In the genomic region with DNA sequence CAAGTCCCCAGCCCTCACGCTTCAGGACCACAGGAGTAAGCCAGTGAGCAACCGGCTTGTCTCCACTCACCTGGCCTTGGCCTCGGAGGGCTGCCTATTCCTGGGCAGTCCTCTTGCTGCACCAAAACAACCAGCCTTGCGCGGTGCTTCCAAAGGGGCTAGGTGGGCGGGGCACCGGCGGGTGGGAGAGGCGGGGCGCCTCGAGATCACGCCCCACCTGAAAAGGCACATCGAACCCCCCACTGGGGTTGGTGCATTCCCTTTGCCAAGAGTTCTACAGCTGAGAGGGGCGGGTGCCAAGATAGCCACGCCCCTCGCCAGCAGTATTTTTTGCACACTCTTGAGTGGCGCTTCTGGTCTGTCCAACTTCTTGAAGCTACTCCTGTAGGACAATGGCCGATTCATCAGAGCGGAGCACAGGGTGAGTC, we compare ENCODE assay signal across 8 mouse cellular contexts. TPM values are rescaled to one million over a fixed set of nuclear protein-coding genes. Genes with fewer than 3 reads are reported as not detected.
DNase-seq lines count a peak whose midpoint lies in the region; ATAC-seq and TF ChIP-seq lines count a peak whose summit lies in the region.

No protein-coding gene starts in this region.

- H3K9me3 ChIP-seq in megakaryocyte, embryonic 14.5 days, result peaks cover 4% of the 10 kb centered on the region
- H3K9me3 ChIP-seq in forebrain, embryonic 16.5 days (ENCODE audit: control insufficient read depth, low read length), result no peaks in the 10 kb centered on the region
- no peaks in the 10 kb centered on the region for H3K9me3 ChIP-seq in limb, embryonic 14.5 days (ENCODE audit: control insufficient read depth, low read length)
- no peaks in the 10 kb centered on the region for H3K9me3 ChIP-seq in midbrain, embryonic 14.5 days (ENCODE audit: control insufficient read depth, low read length)

- no peaks in the 10 kb centered on the region for H3K36me3 ChIP-seq in megakaryocyte, embryonic 14.5 days (replicated peaks; ENCODE audit: low read length)
- H3K36me3 ChIP-seq in forebrain, embryonic 16.5 days (ENCODE audit: control insufficient read depth, insufficient read depth), result no peaks in the 10 kb centered on the region
- no peaks in the 10 kb centered on the region for H3K36me3 ChIP-seq in limb, embryonic 14.5 days (ENCODE audit: control insufficient read depth, insufficient read depth, low read length)
- no peaks in the 10 kb centered on the region for H3K36me3 ChIP-seq in midbrain, embryonic 14.5 days (ENCODE audit: control insufficient read depth, insufficient read depth, low read length)

- peaks cover 21% of the 10 kb centered on the region for H3K4me1 ChIP-seq in megakaryocyte, embryonic 14.5 days
- peaks cover 6% of the 10 kb centered on the region for H3K4me1 ChIP-seq in forebrain, embryonic 16.5 days (replicated peaks; ENCODE audit: control insufficient read depth, insufficient read depth, low read length)
- no peaks in the 10 kb centered on the region for H3K4me1 ChIP-seq in limb, embryonic 14.5 days (ENCODE audit: control insufficient read depth, insufficient read depth, low read length)
- 0 out of 2 replicates have a peak, but pooled peaks cover 6% of the 10 kb centered on the region for H3K4me1 ChIP-seq in midbrain, embryonic 14.5 days (ENCODE audit: control insufficient read depth, insufficient read depth, low read length)

- H3K4me3 ChIP-seq in megakaryocyte, embryonic 14.5 days (replicated peaks), result peak overlapping the region; percentile 64
- peak overlapping the region; percentile 14; the same call in 1 of the 2 replicates for H3K4me3 ChIP-seq in forebrain, embryonic 16.5 days (replicated peaks; ENCODE audit: low read length)
- no peak overlapping the region for H3K4me3 ChIP-seq in limb, embryonic 14.5 days (replicated peaks; ENCODE audit: low read length)
- H3K4me3 ChIP-seq in midbrain, embryonic 14.5 days (replicated peaks; ENCODE audit: low read depth, low read length), result no peak overlapping the region; the same call in 1 of the 2 replicates

- H3K4me2 ChIP-seq in forebrain, embryonic 16.5 days (ENCODE audit: low read length), result peak overlapping the region; percentile 44
- peak overlapping the region; percentile 39 for H3K4me2 ChIP-seq in limb, embryonic 14.5 days (replicated peaks; ENCODE audit: low read depth, low read length, severe bottlenecking)
- peak overlapping the region; percentile 45 for H3K4me2 ChIP-seq in midbrain, embryonic 14.5 days (ENCODE audit: low read length)

- 3% methylated on average over 19 of the region's 19 CpGs for WGBS in forebrain, embryonic 16.5 days
- WGBS in limb, embryonic 14.5 days, result 6% methylated on average over 19 of the region's 19 CpGs
- WGBS in midbrain, embryonic 14.5 days, result 3% methylated on average over 19 of the region's 19 CpGs

- TF ChIP-seq POLR2A in limb, embryonic 14.5 days (IDR thresholded peaks at IDR 0.05; ENCODE audit: borderline replicate concordance, extremely low read depth, insufficient read depth, insufficient read length), result no peak

- H3K9ac ChIP-seq in forebrain, embryonic 16.5 days (replicated peaks; ENCODE audit: low read depth, low read length), result no peak overlapping the region
- H3K9ac ChIP-seq in limb, embryonic 14.5 days (ENCODE audit: low read depth, low read length, severe bottlenecking), result no peak overlapping the region
- H3K9ac ChIP-seq in midbrain, embryonic 14.5 days (replicated peaks; ENCODE audit: low read length), result no peak overlapping the region

- no peak overlapping the region for H3K27ac ChIP-seq in forebrain, embryonic 16.5 days (ENCODE audit: low read length)
- no peak overlapping the region for H3K27ac ChIP-seq in limb, embryonic 14.5 days (replicated peaks; ENCODE audit: low read depth, low read length)
- H3K27ac ChIP-seq in midbrain, embryonic 14.5 days (replicated peaks; ENCODE audit: low read depth, low read length), result no peak overlapping the region

- no peak for DNase-seq in limb, embryonic 14.5 days (ENCODE audit: low spot score)
- DNase-seq in midbrain, embryonic 14.5 days, result no peak
- no peak for DNase-seq in c-Kit-positive CD71-positive TER-119-positive erythroid progenitor cells, embryonic 14.5 days (ENCODE audit: low spot score)
- no peak for DNase-seq in right cerebral cortex, postnatal 25 days

- H3K27me3 ChIP-seq in megakaryocyte, embryonic 14.5 days (replicated peaks), result peaks cover 7% of the 10 kb centered on the region
- 0 out of 2 replicates have a peak, but pooled peaks cover 2% of the 10 kb centered on the region for H3K27me3 ChIP-seq in forebrain, embryonic 16.5 days (replicated peaks; ENCODE audit: control insufficient read depth, insufficient read depth, low read length)
- H3K27me3 ChIP-seq in limb, embryonic 14.5 days (ENCODE audit: control insufficient read depth, insufficient read depth, low read length), result no peaks in the 10 kb centered on the region
- peaks cover 5% of the 10 kb centered on the region; the same call in 1 of the 2 replicates for H3K27me3 ChIP-seq in midbrain, embryonic 14.5 days (ENCODE audit: control insufficient read depth, insufficient read depth, low read length)

- ATAC-seq in megakaryocyte, adult 5-6 weeks (ENCODE audit: poor library complexity, severe bottlenecking), result no peak
- ATAC-seq in forebrain, embryonic 16.5 days, result peak; percentile 54; the same call in 1 of the 2 replicates
- no peak; the same call in none of the 2 replicates for ATAC-seq in limb, embryonic 14.5 days (ENCODE audit: low FRiP score, low read depth)
- peak; percentile 36; the same call in 1 of the 2 replicates for ATAC-seq in midbrain, embryonic 14.5 days (ENCODE audit: low FRiP score, low TSS enrichment)
- ATAC-seq in erythroblast, adult 5-6 weeks (replicated peaks; ENCODE audit: low FRiP score, poor library complexity, severe bottlenecking), result no peak

RNA-seq across cellular contexts. Expression of a gene that starts 16.2 kb away (rescaled TPM):
- 48.6 and 69.2 TPM in 2 replicates for polyA plus RNA-seq in megakaryocyte, embryonic 14.5 days (2012; ENCODE audit: insufficient read depth, low replicate concordance)
- total RNA-seq in megakaryocyte, adult 5-6 weeks (2015), result 28.4 and 30.9 TPM in 2 replicates
- total RNA-seq in megakaryocyte, adult 5-6 weeks (2017), result 39.6 and 41.2 TPM in 2 replicates
- polyA plus RNA-seq in forebrain, embryonic 16.5 days (2015; fragmentation: Nextera tagmentation; extraction: Ambion mirVana), result 72.4 and 100 TPM in 2 replicates
- 10.4 and 11.0 TPM in 2 replicates for polyA plus RNA-seq in limb, embryonic 14.5 days (2012; rRNA removed)
- 3.3 and 3.6 TPM in 2 replicates for polyA plus RNA-seq in limb, embryonic 14.5 days (2014; fragmentation: Nextera tagmentation; extraction: Ambion mirVana)
- 66.5 and 74.6 TPM in 2 replicates for polyA plus RNA-seq in midbrain, embryonic 14.5 days (2014; fragmentation: Nextera tagmentation; extraction: Ambion mirVana)
- total RNA-seq in erythroblast, adult 5-6 weeks (2015; ENCODE audit: low replicate concordance), result 20.2 and 26.5 TPM in 2 replicates
- 44.8 and 52.8 TPM in 2 replicates for total RNA-seq in erythroblast, adult 5-6 weeks (2017; ENCODE audit: low replicate concordance)

RNA-seq across cellular contexts. Expression of a gene that starts 40.1 kb away (rescaled TPM):
- polyA plus RNA-seq in megakaryocyte, embryonic 14.5 days (2012; ENCODE audit: insufficient read depth, low replicate concordance), result 0.77 TPM in 1 of 2 replicates, not detected in the other
- 0.36 and 0.89 TPM in 2 replicates for total RNA-seq in megakaryocyte, adult 5-6 weeks (2015)
- 0.18 TPM in 1 of 2 replicates, not detected in the other for total RNA-seq in megakaryocyte, adult 5-6 weeks (2017)
- 0.58 and 0.68 TPM in 2 replicates for polyA plus RNA-seq in forebrain, embryonic 16.5 days (2015; fragmentation: Nextera tagmentation; extraction: Ambion mirVana)
- 1.1 and 1.5 TPM in 2 replicates for polyA plus RNA-seq in limb, embryonic 14.5 days (2012; rRNA removed)
- polyA plus RNA-seq in limb, embryonic 14.5 days (2014; fragmentation: Nextera tagmentation; extraction: Ambion mirVana), result 0.67 and 0.77 TPM in 2 replicates
- 0.11 and 0.20 TPM in 2 replicates for polyA plus RNA-seq in midbrain, embryonic 14.5 days (2014; fragmentation: Nextera tagmentation; extraction: Ambion mirVana)
- total RNA-seq in erythroblast, adult 5-6 weeks (2015; ENCODE audit: low replicate concordance), result 6.1 and 16.5 TPM in 2 replicates
- total RNA-seq in erythroblast, adult 5-6 weeks (2017; ENCODE audit: low replicate concordance), result 11.2 and 12.9 TPM in 2 replicates

RNA-seq across cellular contexts. Expression of a gene that starts 52.7 kb away (rescaled TPM):
- polyA plus RNA-seq in megakaryocyte, embryonic 14.5 days (2012; ENCODE audit: insufficient read depth, low replicate concordance), result 241 and 376 TPM in 2 replicates
- total RNA-seq in megakaryocyte, adult 5-6 weeks (2015), result 2.9 and 4.2 TPM in 2 replicates
- total RNA-seq in megakaryocyte, adult 5-6 weeks (2017), result 1.1 and 2.4 TPM in 2 replicates
- polyA plus RNA-seq in forebrain, embryonic 16.5 days (2015; fragmentation: Nextera tagmentation; extraction: Ambion mirVana), result not detected in 2 replicates
- 1.8 and 2.5 TPM in 2 replicates for polyA plus RNA-seq in limb, embryonic 14.5 days (2012; rRNA removed)
- 1.7 TPM in 1 of 2 replicates, not detected in the other for polyA plus RNA-seq in limb, embryonic 14.5 days (2014; fragmentation: Nextera tagmentation; extraction: Ambion mirVana)
- 0.89 TPM in 1 of 2 replicates, not detected in the other for polyA plus RNA-seq in midbrain, embryonic 14.5 days (2014; fragmentation: Nextera tagmentation; extraction: Ambion mirVana)
- total RNA-seq in erythroblast, adult 5-6 weeks (2015; ENCODE audit: low replicate concordance), result 8.5 TPM in 1 of 2 replicates, not detected in the other
- not detected in 2 replicates for total RNA-seq in erythroblast, adult 5-6 weeks (2017; ENCODE audit: low replicate concordance)

Comparison
In these comparisons a context has a peak if more than half of its experiments do, and no peak if none do; other contexts are left out.
1. H3K4me3 ChIP-seq: peak in megakaryocyte, embryonic 14.5 days (single experiment) and forebrain, embryonic 16.5 days (single experiment); none in limb, embryonic 14.5 days (single experiment) and midbrain, embryonic 14.5 days (single experiment).
2. ATAC-seq: peak in forebrain, embryonic 16.5 days (single experiment) and midbrain, embryonic 14.5 days (single experiment); none in megakaryocyte, adult 5-6 weeks (single experiment), limb, embryonic 14.5 days (single experiment) and erythroblast, adult 5-6 weeks (single experiment).
3. RNA of a gene that starts 52.7 kb away (polyA plus RNA-seq): 241 to 376 TPM in megakaryocyte, embryonic 14.5 days; 1.7 to 2.5 TPM in limb, embryonic 14.5 days, not detected in forebrain, embryonic 16.5 days and 0.89 TPM in midbrain, embryonic 14.5 days; every median in the first group is over 10 times any median in the second.
4. Peak in every context shown above with its lines, with median percentiles within 50 percentile points of each other: H3K4me2 ChIP-seq.